Mouse (Mus musculus) kidney, adult 8-10 months (tissue): ENCODE data around the gene Hs3st3a1.

Experiments used
- DNase-seq, 2 experiments: peaks; one replicate each; pipeline ENCODE4 v3.0.0; 2022

The Hs3st3a1 gene

GRCm38 (mm10) chr11:64434611-64435545 is at the start of gene Hs3st3a1:
Gene Hs3st3a1 (plus strand): TSS chr11:64435332.
- DNase-seq, result peak; percentile 39 to 49

GRCm38 (mm10) chr11:64386333-64386732 is 48.8 kb upstream of the Hs3st3a1 start:
- DNase-seq, result no peak

- DNase-seq, result no peak
Measured at GRCm38 (mm10) chr11:64396331-64396881, 38.7 kb upstream of the Hs3st3a1 start.

- DNase-seq, result no peak
Measured at GRCm38 (mm10) chr11:64396949-64397348, 38.2 kb upstream of the Hs3st3a1 start.

- no peak for DNase-seq
Measured at GRCm38 (mm10) chr11:64397612-64398011, 37.5 kb upstream of the Hs3st3a1 start.

GRCm38 (mm10) chr11:64400534-64401093 is 34.5 kb upstream of the Hs3st3a1 start:
- DNase-seq, result no peak

GRCm38 (mm10) chr11:64418969-64419368 is 16.2 kb upstream of the Hs3st3a1 start:
- no peak for DNase-seq

- DNase-seq, result peak in 1 of 2 experiments; percentile 3
Measured at GRCm38 (mm10) chr11:64435546-64436411, 647 bp downstream of the Hs3st3a1 start.

GRCm38 (mm10) chr11:64436412-64436727 is 1.2 kb downstream of the Hs3st3a1 start, which contains the start of gene F930015N05Rik:
Gene F930015N05Rik (minus strand): TSS chr11:64436653.
- no peak for DNase-seq

- DNase-seq, result no peak
Measured at GRCm38 (mm10) chr11:64436791-64437298, 1.7 kb downstream of the Hs3st3a1 start.

GRCm38 (mm10) chr11:64437721-64438120 is 2.6 kb downstream of the Hs3st3a1 start:
- no peak for DNase-seq

GRCm38 (mm10) chr11:64438909-64439308 is 3.8 kb downstream of the Hs3st3a1 start:
- no peak for DNase-seq

- DNase-seq, result peak; percentile 1 to 33
Measured at GRCm38 (mm10) chr11:64442119-64442518, 7.0 kb downstream of the Hs3st3a1 start.

- DNase-seq, result no peak
Measured at GRCm38 (mm10) chr11:64442701-64443100, 7.6 kb downstream of the Hs3st3a1 start.

GRCm38 (mm10) chr11:64445227-64445626 is 10.1 kb downstream of the Hs3st3a1 start:
- DNase-seq, result no peak

GRCm38 (mm10) chr11:64448586-64449315 is 13.6 kb downstream of the Hs3st3a1 start:
- DNase-seq, result no peak

GRCm38 (mm10) chr11:64461746-64462145 is 26.6 kb downstream of the Hs3st3a1 start:
- DNase-seq, result no peak

- DNase-seq, result no peak
Measured at GRCm38 (mm10) chr11:64468737-64469136, 33.6 kb downstream of the Hs3st3a1 start.

GRCm38 (mm10) chr11:64470689-64471088 is 35.6 kb downstream of the Hs3st3a1 start:
- no peak for DNase-seq

- peak in 1 of 2 experiments; percentile 3 for DNase-seq
Measured at GRCm38 (mm10) chr11:64473679-64474078, 38.5 kb downstream of the Hs3st3a1 start.

GRCm38 (mm10) chr11:64481445-64481844 is 46.3 kb downstream of the Hs3st3a1 start:
- no peak for DNase-seq
